Mouse (Mus musculus) lung, embryonic 15.5 days (tissue): ENCODE measurements at regions not wholly inside any gene's neighbourhood (a gene's known extent, or its start where the extent isn't known, plus 50 kb on each side); places are given as distances from the start of the nearest gene placed in this dataset.

ENCODE experiments used
- ATAC-seq: fragments of 200-750 bp; cut with Nextera tagmentation; 2 replicates; pipeline ENCODE4 v1.8.0; 2017; ENCODE audit warnings: moderate number of reproducible peaks, borderline replicate concordance; ENCODE audit not compliant: low FRiP score, low TSS enrichment; ENCODE audit errors: extremely low read depth
- H3K27ac ChIP-seq: fragments of 300-500 bp; sonication (generic); 2 replicates; pipeline ENCODE4 v1.5.1; 2015; ENCODE audit warnings: moderate library complexity, mild to moderate bottlenecking, inconsistent platforms
- H3K27me3 ChIP-seq: fragments of 300-500 bp; sonication (generic); 2 replicates; pipeline ENCODE4 v1.6.1; 2015; ENCODE audit warnings: inconsistent platforms
- H3K36me3 ChIP-seq: fragments of 300-500 bp; sonication (generic); 2 replicates; pipeline ENCODE4 v1.6.1; 2015; ENCODE audit warnings: inconsistent platforms
- H3K4me1 ChIP-seq: fragments of 300-500 bp; sonication (generic); 2 replicates; pipeline ENCODE4 v1.6.1; 2015; ENCODE audit warnings: inconsistent platforms
- H3K4me2 ChIP-seq: fragments of 300-500 bp; sonication (generic); 2 replicates; pipeline ENCODE4 v1.6.1; 2015; ENCODE audit warnings: inconsistent platforms, mild to moderate bottlenecking, moderate library complexity
- H3K4me3 ChIP-seq: fragments of 300-500 bp; sonication (generic); 2 replicates; pipeline ENCODE4 v1.5.1; 2015; ENCODE audit warnings: mild to moderate bottlenecking, inconsistent platforms
- H3K9ac ChIP-seq: fragments of 300-500 bp; sonication (generic); 2 replicates; pipeline ENCODE4 v1.6.1; 2015; ENCODE audit warnings: inconsistent platforms
- H3K9me3 ChIP-seq: fragments of 300-500 bp; sonication (generic); 2 replicates; pipeline ENCODE4 v1.6.1; 2016; ENCODE audit warnings: inconsistent platforms
- WGBS: fragments of 180-500 bp; shearing (Covaris S2); methylation state at CpG from one replicate; pipeline ENCODE4 v1.1.7; 2015; 5-methylcytosine and 5-hydroxymethylcytosine counted together

DNA sequence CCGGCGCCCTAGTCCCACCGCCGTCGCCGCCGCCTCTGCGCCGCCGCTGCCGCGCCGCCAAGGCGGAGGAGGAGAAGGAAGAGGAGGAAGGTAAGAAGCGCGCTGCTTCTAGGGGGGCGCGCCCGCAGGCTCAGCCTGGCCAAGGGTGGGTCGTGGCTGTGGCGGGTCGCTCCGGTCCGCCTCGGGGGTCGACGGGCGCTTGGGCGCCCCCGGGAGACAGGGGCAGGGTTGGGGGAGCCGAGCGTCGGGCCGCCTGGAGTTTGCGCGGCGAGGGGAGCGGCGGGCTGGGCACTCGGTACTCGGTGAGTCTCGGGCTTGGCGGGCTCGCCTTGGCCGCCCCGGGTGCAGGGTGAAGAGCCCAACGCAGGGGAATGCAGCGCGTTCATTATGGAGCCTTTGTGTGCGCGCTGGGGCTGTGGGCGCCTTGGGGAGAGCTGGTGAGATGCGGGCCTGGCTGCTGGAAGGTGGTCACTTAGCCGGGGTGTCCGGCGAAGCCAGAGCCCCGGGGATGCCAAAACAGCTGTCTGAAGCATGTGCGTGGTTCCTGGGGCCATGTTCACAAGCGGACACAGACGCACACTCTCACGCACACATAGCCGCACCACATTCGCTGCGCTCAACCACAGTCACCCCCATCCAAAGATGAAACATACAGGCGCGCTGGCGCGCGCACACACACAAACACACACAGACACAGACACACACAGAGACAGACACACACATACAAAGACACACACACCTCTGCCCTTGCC lies 63.9 kb upstream of the Frmpd3 start:
- Histone ChIP-seq H3K36me3 (no peaks in the 10 kb centered on the region), H3K27ac (no peak overlapping the region), H3K9ac (peak overlapping the region; percentile 16; the same call in 1 of the 2 replicates), H3K9me3 (no peaks in the 10 kb centered on the region), H3K4me2 (peak overlapping the region; percentile 89), H3K4me1 (no peaks in the 10 kb centered on the region), H3K4me3 (peak overlapping the region; percentile 53), H3K27me3 (peaks cover 62% of the 10 kb centered on the region)
- WGBS: 13% methylated on average over 51 of the region's 69 CpGs
- peak; percentile 33; the same call in 1 of the 2 replicates for ATAC-seq

DNA sequence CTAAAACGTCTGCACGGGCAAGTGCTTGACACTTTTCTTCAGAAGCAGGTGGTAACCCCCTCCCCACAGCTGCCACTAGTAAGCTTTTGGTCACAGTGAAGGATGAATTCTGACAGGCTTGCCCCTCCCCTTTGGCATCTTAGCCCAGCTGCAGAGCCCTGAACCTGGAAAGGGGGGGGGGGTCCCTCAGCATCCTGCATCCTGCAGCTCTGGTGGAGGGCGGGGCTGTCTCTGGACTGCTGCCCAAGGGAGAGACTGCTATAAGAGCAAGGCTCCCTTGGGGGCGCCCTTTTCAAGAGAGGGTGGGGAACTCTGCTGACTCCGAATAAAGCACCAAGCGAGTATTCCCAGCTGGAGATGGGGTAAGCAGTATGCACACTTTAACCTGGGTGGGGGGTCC lies 62.8 kb upstream of the Frmpd3 start:
- no peaks in the 10 kb centered on the region for H3K4me1 ChIP-seq
- no peak overlapping the region for H3K27ac ChIP-seq
- no peak overlapping the region for H3K4me2 ChIP-seq
- H3K36me3 ChIP-seq: no peaks in the 10 kb centered on the region
- H3K9me3 ChIP-seq: no peaks in the 10 kb centered on the region
- no peak overlapping the region for H3K4me3 ChIP-seq
- ATAC-seq: 0 out of 2 replicates have a peak, but pooled peaks have one; percentile 39
- H3K9ac ChIP-seq: no peak overlapping the region
- WGBS: 17% methylated on average over 4 of the region's 6 CpGs
- peaks cover 62% of the 10 kb centered on the region for H3K27me3 ChIP-seq

- H3K4me1 ChIP-seq: no peaks in the 10 kb centered on the region
- no peaks in the 10 kb centered on the region for H3K9me3 ChIP-seq
- H3K27me3 ChIP-seq: peaks cover 57% of the 10 kb centered on the region
- no peak overlapping the region for H3K4me3 ChIP-seq
- 11% methylated on average over 12 of the region's 12 CpGs for WGBS
- H3K4me2 ChIP-seq: 0 out of 2 replicates have a peak overlapping the region, but pooled peaks have one; percentile 17
- no peak overlapping the region for H3K27ac ChIP-seq
- H3K9ac ChIP-seq: no peak overlapping the region
- no peak for ATAC-seq
- no peaks in the 10 kb centered on the region for H3K36me3 ChIP-seq
Observed at GRCm38 (mm10) chrX:140280016-140280415, 62.0 kb upstream of the Frmpd3 start.
